Mouse (Mus musculus) kidney, embryonic 15.5 days (tissue): Measurements from ENCODE around the gene Fgf15. TPM values are rescaled to one million over a fixed set of nuclear protein-coding genes. Genes with fewer than 3 reads are reported as not detected.
"Not testable (repeated sequence)": the region's sequence is repeated elsewhere in the genome, so short reads cannot be mapped to it uniquely, and the experiment has no call there.

Experiments used
- ATAC-seq: fragments of 200-750 bp; cut with Nextera tagmentation; replicated peaks from 2 replicates; pipeline ENCODE4 v1.8.0; 2017; ENCODE audit warnings: moderate TSS enrichment; ENCODE audit not compliant: low FRiP score
- H3K27ac ChIP-seq: fragments of 300-500 bp; sonication (generic); 2 replicates; pipeline ENCODE4 v1.5.1; 2015; ENCODE audit warnings: mild to moderate bottlenecking, inconsistent platforms
- H3K27me3 ChIP-seq: fragments of 300-500 bp; sonication (generic); 2 replicates; pipeline ENCODE4 v1.6.1; 2015; ENCODE audit warnings: inconsistent platforms
- H3K36me3 ChIP-seq: fragments of 300-500 bp; sonication (generic); 2 replicates; pipeline ENCODE4 v1.6.1; 2015; ENCODE audit warnings: inconsistent platforms
- H3K4me1 ChIP-seq: fragments of 300-500 bp; sonication (generic); 2 replicates; pipeline ENCODE4 v1.6.1; 2015; ENCODE audit warnings: inconsistent platforms
- H3K4me2 ChIP-seq: fragments of 300-500 bp; sonication (generic); 2 replicates; pipeline ENCODE4 v1.6.1; 2015; ENCODE audit warnings: moderate library complexity, mild to moderate bottlenecking, inconsistent platforms
- H3K4me3 ChIP-seq: fragments of 300-500 bp; sonication (generic); replicated peaks from 2 replicates; pipeline ENCODE4 v1.5.1; 2015; ENCODE audit warnings: mild to moderate bottlenecking, inconsistent platforms
- H3K9ac ChIP-seq: fragments of 300-500 bp; sonication (generic); 2 replicates; pipeline ENCODE4 v1.6.1; 2015; ENCODE audit warnings: mild to moderate bottlenecking, inconsistent platforms
- H3K9me3 ChIP-seq: fragments of 300-500 bp; sonication (generic); replicated peaks from 2 replicates; pipeline ENCODE4 v1.6.1; 2016; ENCODE audit warnings: inconsistent platforms
- WGBS: fragments of 180-500 bp; shearing (Covaris S2); methylation state at CpG from one replicate; pipeline ENCODE4 v1.1.7; 2015; ENCODE audit warnings: mixed read lengths; 5-methylcytosine and 5-hydroxymethylcytosine counted together
- polyA plus RNA-seq: library from polyadenylated mRNA; unstranded; fragments of >200 nt; fragmentation: Nextera tagmentation; extraction: Ambion mirVana; gene quantifications from 2 replicates; pipeline ENCODE4 v1.2.1, GENCODE M21; 2015

The Fgf15 gene
- polyA plus RNA-seq, 1 experiment from 2014 or later: 2.4 TPM

DNA sequence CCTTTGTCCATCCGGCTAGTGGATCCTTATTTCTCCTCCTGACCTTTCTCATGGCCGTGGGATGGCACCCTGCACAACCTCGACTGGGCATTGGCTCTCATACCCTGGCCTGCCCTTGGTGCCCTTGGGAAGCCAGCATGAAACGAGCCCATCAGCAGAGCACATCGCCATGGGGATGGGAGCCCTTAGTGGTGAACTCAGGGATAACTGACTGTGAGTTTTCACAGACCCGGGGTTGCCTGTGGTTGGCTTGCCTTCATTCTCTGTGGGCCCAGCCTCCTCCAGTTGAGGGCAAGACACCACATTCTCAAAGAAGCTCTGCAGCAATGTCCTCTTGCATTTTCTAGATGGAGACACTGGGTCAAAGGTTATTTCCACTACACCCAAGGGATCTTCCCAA is 4.0 kb upstream of the Fgf15 start:
- Histone ChIP-seq H3K4me2 (no peak overlapping the region), H3K9me3 (no peaks in the 10 kb centered on the region), H3K4me3 (no peak overlapping the region), H3K36me3 (no peaks in the 10 kb centered on the region), H3K4me1 (peaks cover 37% of the 10 kb centered on the region), H3K27me3 (peaks cover 52% of the 10 kb centered on the region), H3K9ac (no peak overlapping the region), H3K27ac (no peak overlapping the region)
- WGBS: 48% methylated on average over 6 of the region's 6 CpGs
- ATAC-seq: no peak

- H3K9me3 ChIP-seq: no peaks in the 10 kb centered on the region
- H3K4me3 ChIP-seq: no peak overlapping the region
- ATAC-seq: no peak
- peaks cover 64% of the 10 kb centered on the region for H3K27me3 ChIP-seq
- H3K4me1 ChIP-seq: peaks cover 31% of the 10 kb centered on the region
- H3K27ac ChIP-seq: no peak overlapping the region
- H3K36me3 ChIP-seq: no peaks in the 10 kb centered on the region
- peak overlapping the region; percentile 83; the same call in 1 of the 2 replicates for H3K4me2 ChIP-seq
- no peak overlapping the region for H3K9ac ChIP-seq
- WGBS: 2% methylated on average over 5 of the region's 5 CpGs
These were observed 2.1 kb upstream of the Fgf15 start for GRCm38 (mm10) chr7:144894191-144894590.

DNA sequence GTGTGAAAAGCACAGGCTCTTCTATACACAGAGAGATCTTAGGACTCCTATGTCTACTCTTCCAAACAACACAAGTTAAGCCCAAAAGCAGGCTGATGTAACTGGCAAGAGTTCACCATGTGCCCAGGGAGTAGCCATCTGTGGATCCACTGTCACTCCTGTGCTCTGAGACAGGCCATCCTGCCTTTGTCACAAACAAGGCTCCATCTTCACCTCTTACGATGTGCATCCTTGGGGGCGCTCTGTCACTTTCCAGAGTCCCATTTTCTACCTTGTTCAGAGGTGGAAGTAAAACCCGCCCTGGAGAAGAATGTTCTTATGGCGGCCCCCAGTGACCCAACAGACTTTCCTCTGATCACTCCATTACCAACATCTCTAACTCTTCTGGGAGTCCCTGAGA is 1.6 kb upstream of the Fgf15 start:
- WGBS: 3% methylated on average over 4 of the region's 4 CpGs
- H3K4me2 ChIP-seq: peak overlapping the region; percentile 83
- no peaks in the 10 kb centered on the region for H3K36me3 ChIP-seq
- no peak overlapping the region for H3K9ac ChIP-seq
- peaks cover 64% of the 10 kb centered on the region for H3K27me3 ChIP-seq
- peaks cover 31% of the 10 kb centered on the region for H3K4me1 ChIP-seq
- no peaks in the 10 kb centered on the region for H3K9me3 ChIP-seq
- H3K4me3 ChIP-seq: peak overlapping the region; percentile 45; the same call in 1 of the 2 replicates
- ATAC-seq: no peak
- H3K27ac ChIP-seq: no peak overlapping the region

- WGBS: under 1% methylated on average over 37 of the region's 37 CpGs
- peaks cover 68% of the 10 kb centered on the region for H3K27me3 ChIP-seq
These were observed 823 bp upstream of the Fgf15 start for GRCm38 (mm10) chr7:144895305-144896111.

DNA sequence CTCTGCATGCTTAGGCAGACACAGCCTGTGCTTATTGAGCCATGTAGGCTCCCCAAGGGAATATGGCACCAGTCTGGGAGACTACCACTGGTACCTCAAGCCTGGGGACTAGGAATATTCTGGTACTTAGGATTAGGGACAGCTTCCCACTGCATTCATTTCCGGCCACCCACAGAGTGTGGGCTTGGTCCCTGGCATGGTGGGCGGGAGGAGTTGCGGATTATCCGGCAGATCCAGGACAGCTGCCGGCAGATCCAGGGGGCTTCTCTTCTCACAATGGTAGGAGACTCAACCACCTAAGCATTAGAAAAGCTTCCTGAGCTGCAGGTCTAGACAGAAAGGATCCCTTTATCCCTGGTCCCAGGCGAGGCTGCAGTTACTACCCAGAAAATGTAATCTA is 2.2 kb downstream of the Fgf15 start:
- Histone ChIP-seq H3K9ac (no peak overlapping the region), H3K36me3 (no peaks in the 10 kb centered on the region), H3K4me2 (no peak overlapping the region), H3K4me1 (peaks cover 31% of the 10 kb centered on the region), H3K27me3 (peaks cover 61% of the 10 kb centered on the region), H3K9me3 (no peaks in the 10 kb centered on the region), H3K27ac (no peak overlapping the region), H3K4me3 (no peak overlapping the region)
- 68% methylated on average over 6 of the region's 6 CpGs for WGBS
- ATAC-seq: no peak

More at GRCm38 (mm10) chr7:144895305-144896111, 823 bp upstream of the Fgf15 start:
- ATAC-seq: peak; percentile 70
- no peaks in the 10 kb centered on the region for H3K36me3 ChIP-seq
- peak overlapping the region; percentile 30 for H3K9ac ChIP-seq
- no peak overlapping the region for H3K27ac ChIP-seq
- H3K9me3 ChIP-seq: no peaks in the 10 kb centered on the region
- H3K4me2 ChIP-seq: peak overlapping the region; percentile 83
- peak overlapping the region; percentile 45 for H3K4me3 ChIP-seq
- H3K4me1 ChIP-seq: peaks cover 31% of the 10 kb centered on the region

GRCm38 (mm10) chr7:144905514-144905913 is 9.2 kb downstream of the Fgf15 start:
- not testable (repeated sequence) for H3K9ac ChIP-seq, H3K4me2 ChIP-seq, H3K36me3 ChIP-seq, H3K9me3 ChIP-seq, H3K27ac ChIP-seq, H3K4me1 ChIP-seq, ATAC-seq, H3K4me3 ChIP-seq
- 90% methylated on average over 3 of the region's 3 CpGs for WGBS
- H3K27me3 ChIP-seq: peaks cover 17% of the 10 kb centered on the region; the same call in 1 of the 2 replicates

- H3K27ac ChIP-seq: no peak overlapping the region
- H3K9me3 ChIP-seq: no peaks in the 10 kb centered on the region
- H3K27me3 ChIP-seq: peaks cover 17% of the 10 kb centered on the region; the same call in 1 of the 2 replicates
- H3K4me2 ChIP-seq: peak overlapping the region; percentile 50
- H3K4me1 ChIP-seq: peaks cover 4% of the 10 kb centered on the region
- ATAC-seq: peak; percentile 64; the same call in 1 of the 2 replicates
- H3K9ac ChIP-seq: no peak overlapping the region
- H3K36me3 ChIP-seq: no peaks in the 10 kb centered on the region
- WGBS: 11% methylated on average over 28 of the region's 28 CpGs
- peak overlapping the region; percentile 17 for H3K4me3 ChIP-seq
These were observed 10.5 kb downstream of the Fgf15 start for GRCm38 (mm10) chr7:144906708-144907397.

- WGBS: 16% methylated on average over 8 of the region's 8 CpGs
- Histone ChIP-seq H3K9ac (no peak overlapping the region), H3K27me3 (peaks cover 17% of the 10 kb centered on the region; the same call in 1 of the 2 replicates), H3K4me2 (no peak overlapping the region), H3K27ac (no peak overlapping the region), H3K36me3 (no peaks in the 10 kb centered on the region), H3K9me3 (no peaks in the 10 kb centered on the region), H3K4me3 (no peak overlapping the region), H3K4me1 (peaks cover 4% of the 10 kb centered on the region)
- no peak for ATAC-seq
These were observed 11.5 kb downstream of the Fgf15 start for GRCm38 (mm10) chr7:144907793-144908192.

GRCm38 (mm10) chr7:144908705-144909104 is 12.4 kb downstream of the Fgf15 start:
- no peaks in the 10 kb centered on the region for H3K36me3 ChIP-seq

DNA sequence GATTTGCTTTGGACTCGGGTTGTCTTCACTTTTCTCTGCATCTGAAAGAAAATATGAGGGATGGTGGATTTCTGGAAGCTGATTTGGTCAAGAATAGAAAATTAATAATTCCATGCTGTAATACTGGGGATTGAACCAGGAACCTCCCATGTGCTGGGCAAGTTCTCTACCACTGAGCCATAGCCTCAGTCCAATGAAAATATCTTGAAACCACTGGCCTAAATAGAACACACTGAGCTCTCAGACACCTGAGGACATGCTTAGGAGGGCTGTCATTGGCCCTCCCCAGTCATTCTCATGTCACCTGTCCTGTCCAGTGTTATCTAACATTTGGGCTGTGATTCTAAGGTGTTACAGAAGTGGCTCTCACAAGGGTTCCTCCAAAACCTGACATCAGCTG is 14.8 kb downstream of the Fgf15 start:
- H3K27me3 ChIP-seq: peaks cover 17% of the 10 kb centered on the region; the same call in 1 of the 2 replicates
- H3K9ac ChIP-seq: no peak overlapping the region
- no peaks in the 10 kb centered on the region for H3K36me3 ChIP-seq
- no peaks in the 10 kb centered on the region for H3K9me3 ChIP-seq
- 79% methylated on average over 1 of the region's 1 CpGs for WGBS
- no peak overlapping the region for H3K4me2 ChIP-seq
- no peak overlapping the region for H3K27ac ChIP-seq
- H3K4me3 ChIP-seq: no peak overlapping the region
- H3K4me1 ChIP-seq: peaks cover 16% of the 10 kb centered on the region
- ATAC-seq: no peak

More at GRCm38 (mm10) chr7:144908705-144909104, 12.4 kb downstream of the Fgf15 start:
- Histone ChIP-seq H3K27ac (no peak overlapping the region), H3K4me1 (peaks cover 4% of the 10 kb centered on the region), H3K4me3 (no peak overlapping the region), H3K9me3 (no peaks in the 10 kb centered on the region), H3K4me2 (no peak overlapping the region), H3K9ac (no peak overlapping the region), H3K27me3 (peaks cover 17% of the 10 kb centered on the region; the same call in 1 of the 2 replicates)
- no peak for ATAC-seq
- 30% methylated on average over 7 of the region's 7 CpGs for whole genome bisulfite sequencing

DNA sequence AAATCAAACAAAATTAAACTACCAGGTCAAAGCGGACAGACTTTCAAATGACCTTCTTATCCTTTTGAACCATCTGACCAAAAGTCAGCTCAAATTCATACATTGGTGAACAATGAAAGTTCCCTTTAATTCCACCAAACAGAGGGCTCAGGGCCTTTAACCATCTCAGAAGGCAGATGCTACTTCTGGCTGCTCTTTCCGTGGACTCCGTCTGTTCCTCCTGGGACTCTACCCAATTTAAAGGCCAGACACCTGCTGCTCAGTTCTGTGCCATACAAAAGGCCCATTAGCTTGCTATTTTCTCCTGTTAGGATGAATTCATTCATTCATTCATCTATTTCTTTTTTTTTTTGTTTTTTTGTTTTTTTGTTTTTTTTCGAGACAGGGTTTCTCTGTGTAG is 16.6 kb downstream of the Fgf15 start:
- no peak for ATAC-seq
- Histone ChIP-seq H3K4me3 (no peak overlapping the region), H3K36me3 (peaks cover 7% of the 10 kb centered on the region), H3K27me3 (0 out of 2 replicates have a peak, but pooled peaks cover 10% of the 10 kb centered on the region), H3K27ac (no peak overlapping the region), H3K4me1 (peaks cover 16% of the 10 kb centered on the region), H3K9me3 (no peaks in the 10 kb centered on the region), H3K9ac (no peak overlapping the region), H3K4me2 (no peak overlapping the region)
- 80% methylated on average over 4 of the region's 4 CpGs for WGBS

DNA sequence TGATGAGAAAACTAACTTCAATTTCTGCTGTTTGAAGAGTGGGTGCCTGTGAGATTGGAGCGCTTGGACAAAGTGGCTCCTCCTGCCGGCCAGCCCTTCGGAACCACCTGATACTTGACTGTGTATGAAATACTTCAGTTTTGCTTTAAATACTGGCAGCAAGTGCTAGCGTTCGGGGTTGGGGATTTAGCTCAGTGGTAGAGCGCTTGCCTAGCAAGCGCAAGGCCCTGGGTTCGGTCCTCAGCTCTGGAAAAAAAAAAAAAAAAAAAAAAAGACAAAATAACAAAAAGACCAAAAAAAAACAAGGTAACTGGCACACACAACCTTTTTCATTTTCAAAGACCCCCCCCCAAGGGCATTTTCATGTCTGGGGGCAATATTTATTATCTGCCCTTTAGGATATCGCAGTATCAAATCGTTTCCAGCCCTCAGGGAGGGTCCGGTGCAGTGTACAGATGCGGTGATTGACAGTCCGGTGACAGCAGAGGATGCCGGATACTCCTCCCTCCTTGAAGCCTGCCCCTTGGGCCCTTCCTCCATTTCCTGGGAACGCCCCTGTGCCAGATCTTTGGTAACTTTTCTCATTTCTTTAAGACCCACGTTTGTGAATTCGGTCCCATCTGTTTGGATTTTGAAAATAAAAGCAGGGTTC is 18.1 kb downstream of the Fgf15 start:
- peak overlapping the region; percentile 87 for H3K4me2 ChIP-seq
- peak overlapping the region; percentile 78 for H3K4me3 ChIP-seq
- H3K36me3 ChIP-seq: peaks cover 21% of the 10 kb centered on the region
- peak overlapping the region; percentile 73 for H3K27ac ChIP-seq
- peaks cover 16% of the 10 kb centered on the region for H3K4me1 ChIP-seq
- H3K27me3 ChIP-seq: no peaks in the 10 kb centered on the region
- no peaks in the 10 kb centered on the region for H3K9me3 ChIP-seq
- 6% methylated on average over 17 of the region's 17 CpGs for WGBS
- peak; percentile 91 for ATAC-seq
- H3K9ac ChIP-seq: no peak overlapping the region
